Mouse (Mus musculus): ENCODE measurements around the gene Apob. TPM values are rescaled to one million over a fixed set of nuclear protein-coding genes. Genes with fewer than 3 reads are reported as not detected.

The Apob gene
- polyA plus RNA-seq, 1 experiment from 2014 or later = 0.11 TPM

GRCm38 (mm10) chr12:8059576-8059975 is 82.1 kb downstream of the Apob start:
- H3K4me2 ChIP-seq (ENCODE audit: low read depth, low read length) = no peak overlapping the region
- H3K4me1 ChIP-seq (replicated peaks; ENCODE audit: control insufficient read depth, insufficient read depth, low read length) = no peaks in the 10 kb centered on the region
- WGBS = 10% methylated on average over 3 of the region's 3 CpGs
- no peaks in the 10 kb centered on the region for H3K9me3 ChIP-seq (ENCODE audit: control insufficient read depth, low read length)
- H3K36me3 ChIP-seq (ENCODE audit: control insufficient read depth, insufficient read depth, low read length) = no peaks in the 10 kb centered on the region
- H3K4me3 ChIP-seq (ENCODE audit: low read length) = no peak overlapping the region
- H3K9ac ChIP-seq (ENCODE audit: low read length) = no peak overlapping the region
- no peak overlapping the region for H3K27ac ChIP-seq (ENCODE audit: low read length)
- no peaks in the 10 kb centered on the region for H3K27me3 ChIP-seq (ENCODE audit: control insufficient read depth, insufficient read depth, low read depth, low read length)
- ATAC-seq (ENCODE audit: low read depth) = no peak

GRCm38 (mm10) chr12:8063363-8064065 is 86.1 kb downstream of the Apob start:
- 40% methylated on average over 11 of the region's 11 CpGs for WGBS
- ATAC-seq (ENCODE audit: low read depth) = no peak
- Histone ChIP-seq H3K36me3 (ENCODE audit: control insufficient read depth, insufficient read depth, low read length) (no peaks in the 10 kb centered on the region), H3K9ac (ENCODE audit: low read length) (no peak overlapping the region), H3K9me3 (ENCODE audit: control insufficient read depth, low read length) (no peaks in the 10 kb centered on the region), H3K4me1 (replicated peaks; ENCODE audit: control insufficient read depth, insufficient read depth, low read length) (no peaks in the 10 kb centered on the region), H3K4me3 (ENCODE audit: low read length) (no peak overlapping the region), H3K4me2 (ENCODE audit: low read depth, low read length) (no peak overlapping the region), H3K27me3 (ENCODE audit: control insufficient read depth, insufficient read depth, low read depth, low read length) (no peaks in the 10 kb centered on the region), H3K27ac (ENCODE audit: low read length) (no peak overlapping the region)

Other genes with a start within 250 kb of the Apob start
- 48.4 and 55.0 TPM in 2 replicates for gene Ldah, start 230.5 kb downstream of the Apob start, polyA plus RNA-seq (2015; fragmentation: Nextera tagmentation; extraction: Ambion mirVana)